Mouse (Mus musculus) adrenal gland (tissue): Measurements from ENCODE around the gene Rin2.

Experiments
- intact Hi-C: fragments of 180-260 bp; cut with DNase I; formaldehyde crosslinking; loops from one replicate; pipeline ENCODE4 v1.15.1; 2025

The Rin2 gene

DNA sequence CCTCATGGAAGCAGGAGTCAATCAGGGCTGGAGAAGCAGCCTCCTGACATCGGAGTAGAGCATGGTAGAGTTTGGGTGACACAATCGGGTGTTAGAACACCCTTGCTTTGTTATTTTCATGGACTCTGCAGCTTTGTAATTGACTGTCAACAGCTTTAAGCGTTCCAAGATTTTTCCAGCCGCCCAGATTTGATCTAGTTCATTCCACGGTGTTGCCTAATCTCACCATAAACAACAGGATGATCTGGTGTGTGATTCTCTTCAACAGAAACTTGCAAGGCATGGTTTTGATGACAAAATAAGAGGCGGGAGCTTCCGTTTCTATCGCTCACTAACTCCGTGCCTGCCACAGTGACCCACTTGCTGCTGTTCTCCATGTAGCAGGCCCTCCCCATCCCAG is 180.8 kb downstream of the Rin2 start:
- intact Hi-C loops = no loop called here

DNA sequence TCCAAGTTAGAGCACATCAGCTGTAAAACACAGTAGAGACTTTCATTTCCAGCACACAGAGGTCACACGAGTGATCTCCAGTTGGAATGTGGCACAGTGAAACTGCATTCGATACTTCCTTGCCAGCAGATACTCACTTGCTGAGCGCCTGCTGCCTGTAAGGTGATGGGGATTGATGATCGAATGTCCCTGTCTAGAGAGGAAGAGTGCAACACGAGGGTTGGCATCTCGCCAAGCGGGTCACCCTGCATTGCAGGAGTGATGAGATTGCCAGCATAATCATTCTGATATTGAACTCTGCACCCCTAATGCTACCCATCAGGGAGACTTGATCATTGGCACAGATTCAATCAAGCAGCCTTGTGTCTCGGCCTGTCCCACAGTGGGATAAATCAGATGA is 182.8 kb downstream of the Rin2 start:
- intact Hi-C loops = no loop called here

DNA sequence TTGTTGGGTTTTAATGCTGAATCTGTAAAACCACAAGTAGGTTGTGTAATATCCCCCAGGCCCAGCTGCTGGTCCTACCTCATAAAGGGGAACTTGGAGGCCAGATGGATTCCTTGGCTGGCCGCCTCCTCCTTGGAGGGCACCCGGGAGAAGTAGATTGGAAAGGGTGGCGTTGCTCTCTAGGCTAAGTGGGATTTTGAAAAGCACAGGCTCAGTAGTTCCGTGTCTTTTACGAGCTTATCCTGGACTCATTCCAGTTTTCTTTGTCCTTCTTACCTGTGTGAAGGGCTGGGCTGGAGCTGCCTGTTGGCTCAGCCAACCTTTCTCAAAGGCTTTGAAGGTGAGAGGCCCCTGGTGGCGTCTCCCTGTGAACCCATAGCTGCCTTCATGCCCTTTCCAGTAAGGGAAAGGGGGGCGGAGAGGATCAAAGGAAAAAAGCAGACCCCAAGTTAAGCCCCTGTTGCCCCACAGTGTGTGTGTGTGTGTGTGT is 184.5 kb downstream of the Rin2 start:
- intact Hi-C loops = no loop called here

DNA sequence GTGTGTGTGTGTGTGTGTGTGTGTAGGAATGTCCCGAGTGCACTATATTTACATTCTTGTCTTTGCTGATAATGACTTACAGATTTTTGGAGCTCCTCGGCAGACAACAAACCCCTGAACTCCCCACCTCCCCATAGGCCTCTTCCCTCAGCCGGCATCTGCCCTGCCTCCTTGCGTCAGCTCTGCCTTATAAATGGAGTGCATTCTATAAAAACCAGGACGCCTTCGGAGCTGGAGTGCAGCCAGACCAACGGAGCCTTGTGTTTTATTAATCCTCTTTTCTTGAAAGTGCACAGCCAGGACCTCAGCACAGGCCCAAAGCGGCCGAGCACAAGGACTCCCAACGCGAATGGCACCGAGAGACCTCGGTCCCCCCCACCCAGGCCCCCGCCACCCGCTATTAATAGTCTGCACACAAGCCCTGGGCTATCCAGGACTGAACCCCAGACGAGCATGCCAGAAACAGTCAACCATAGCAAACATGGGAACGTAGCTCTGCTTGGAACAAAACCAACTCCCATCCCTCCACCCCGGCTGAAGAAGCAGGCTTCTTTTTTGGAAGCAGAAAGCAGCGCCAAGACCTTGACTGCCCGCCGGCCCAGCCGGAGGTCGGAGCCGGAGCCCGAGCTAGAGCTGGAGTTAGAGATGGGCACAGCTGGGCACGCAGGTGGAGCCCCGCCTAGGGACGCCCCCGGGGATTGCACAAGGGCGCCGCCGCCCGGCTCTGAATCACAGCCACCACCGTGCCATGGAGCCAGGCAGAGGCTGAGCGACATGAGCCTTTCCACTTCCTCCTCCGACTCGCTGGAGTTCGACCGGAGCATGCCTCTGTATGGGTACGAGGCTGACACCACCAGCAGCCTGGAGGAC is 185.2 kb downstream of the Rin2 start:
- intact Hi-C loops = no loop called here

DNA sequence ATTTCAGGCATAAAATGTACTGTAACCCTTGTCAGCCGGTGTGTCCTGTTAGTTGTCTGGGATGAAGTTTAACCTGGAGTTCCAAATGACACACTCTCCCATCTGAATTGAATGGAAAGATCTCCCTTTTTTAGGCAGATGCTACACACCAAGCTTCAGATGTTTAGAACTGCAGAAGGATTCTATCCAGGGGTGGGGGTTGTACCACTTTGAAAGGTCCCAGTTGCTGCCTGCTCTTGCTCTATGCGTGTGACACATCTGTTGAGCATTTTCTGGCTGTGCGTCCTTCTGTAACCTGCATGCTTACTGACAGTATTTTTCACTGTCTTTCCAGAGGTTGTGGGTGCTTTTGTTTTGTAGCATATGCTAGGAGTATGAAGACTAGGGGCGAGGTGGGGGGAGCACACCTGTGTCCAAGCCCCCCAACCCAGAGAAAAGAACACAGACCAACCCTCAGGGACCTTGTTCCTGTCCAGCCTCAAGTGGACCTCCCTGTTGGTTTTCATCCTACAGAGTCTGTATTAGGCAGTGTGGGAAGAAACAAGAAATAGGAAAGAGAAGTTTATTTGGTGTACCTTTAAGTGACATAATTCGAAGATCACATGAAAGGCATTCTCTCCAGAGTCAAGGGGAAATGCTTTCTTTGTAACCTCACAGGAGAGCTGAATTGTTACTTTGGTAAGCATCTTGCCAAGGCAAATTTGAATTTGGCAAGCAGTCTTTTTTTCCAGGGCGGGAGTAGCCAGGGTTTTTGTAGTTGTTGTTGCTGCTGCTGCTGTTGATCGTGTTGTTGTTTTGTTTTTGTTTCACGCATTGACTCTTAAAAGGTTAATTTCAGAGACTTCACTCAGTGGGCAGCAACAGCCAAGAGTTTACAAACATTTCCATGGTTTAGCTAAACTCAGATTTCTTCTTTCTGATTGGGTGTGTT is 186.4 kb downstream of the Rin2 start:
- intact Hi-C loops = no loop called here

DNA sequence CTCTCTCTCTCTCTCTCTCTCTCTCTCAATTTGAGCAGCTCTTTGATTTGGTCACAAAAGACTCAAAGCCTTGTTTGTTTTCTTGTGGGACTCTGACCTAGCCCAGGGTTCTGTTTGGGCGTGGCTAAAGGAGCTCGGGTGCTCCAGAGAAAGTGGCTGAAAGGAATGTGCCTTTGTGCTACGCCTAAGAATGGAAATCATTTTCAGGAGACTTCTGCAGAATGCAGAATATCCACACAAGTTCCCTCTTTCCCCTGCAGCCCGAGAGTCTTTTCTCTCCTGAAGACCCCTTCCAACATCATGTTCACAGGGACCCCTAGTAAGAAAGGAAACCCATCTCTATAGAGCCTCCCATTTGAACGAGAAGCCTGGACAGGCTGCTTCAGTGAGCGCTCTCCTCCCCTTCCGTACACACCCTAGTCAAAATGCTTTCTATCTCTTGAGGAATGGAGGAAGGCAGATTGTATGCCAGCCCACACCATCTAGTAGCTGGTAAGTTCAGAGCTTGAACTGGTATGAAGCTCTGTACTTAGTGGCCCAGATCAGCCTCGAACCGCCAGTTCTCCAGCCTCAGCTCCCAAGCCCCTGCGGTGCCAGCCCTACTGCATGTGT is 187.3 kb downstream of the Rin2 start:
- intact Hi-C loops = no loop called here

DNA sequence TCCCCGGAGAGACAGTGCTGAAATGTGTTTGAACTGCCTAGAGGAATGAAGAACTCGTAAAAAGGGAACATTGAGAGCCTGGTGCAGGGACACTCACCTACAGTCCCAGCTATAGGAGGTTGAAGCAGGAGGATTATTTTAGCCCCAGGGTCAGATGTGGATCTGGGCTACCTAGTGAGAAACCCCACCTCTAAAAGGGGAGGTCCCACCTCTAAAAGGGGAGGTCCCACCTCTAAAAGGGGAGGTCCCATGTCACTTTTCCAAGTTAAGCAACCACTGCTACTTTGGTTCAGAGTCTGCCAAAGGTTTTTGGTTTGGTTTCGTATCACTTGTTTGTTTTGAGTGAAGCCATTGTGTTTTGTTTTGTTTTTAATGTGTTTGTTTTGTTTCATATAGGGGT is 190.3 kb downstream of the Rin2 start:
- intact Hi-C loops = no loop called here

DNA sequence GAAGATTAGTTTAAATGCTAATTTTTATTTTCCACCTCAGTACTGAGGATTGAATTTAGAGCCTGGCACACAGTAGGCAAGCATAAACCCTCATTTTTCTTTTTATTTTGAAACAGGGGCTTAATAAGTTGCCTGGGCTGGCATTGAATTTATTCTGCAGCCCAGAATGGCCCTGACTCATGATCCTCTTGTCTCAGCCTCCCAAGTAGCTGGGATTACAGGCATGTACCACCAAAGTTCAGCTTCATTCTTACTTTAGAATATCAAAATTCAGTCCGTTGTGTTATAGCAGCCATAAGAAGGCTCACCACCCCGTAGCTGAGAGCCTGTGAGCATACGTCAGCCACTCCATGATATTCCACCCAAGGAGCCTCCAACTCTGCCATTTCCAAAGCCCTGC is 191.2 kb downstream of the Rin2 start:
- intact Hi-C loops = no loop called here

DNA sequence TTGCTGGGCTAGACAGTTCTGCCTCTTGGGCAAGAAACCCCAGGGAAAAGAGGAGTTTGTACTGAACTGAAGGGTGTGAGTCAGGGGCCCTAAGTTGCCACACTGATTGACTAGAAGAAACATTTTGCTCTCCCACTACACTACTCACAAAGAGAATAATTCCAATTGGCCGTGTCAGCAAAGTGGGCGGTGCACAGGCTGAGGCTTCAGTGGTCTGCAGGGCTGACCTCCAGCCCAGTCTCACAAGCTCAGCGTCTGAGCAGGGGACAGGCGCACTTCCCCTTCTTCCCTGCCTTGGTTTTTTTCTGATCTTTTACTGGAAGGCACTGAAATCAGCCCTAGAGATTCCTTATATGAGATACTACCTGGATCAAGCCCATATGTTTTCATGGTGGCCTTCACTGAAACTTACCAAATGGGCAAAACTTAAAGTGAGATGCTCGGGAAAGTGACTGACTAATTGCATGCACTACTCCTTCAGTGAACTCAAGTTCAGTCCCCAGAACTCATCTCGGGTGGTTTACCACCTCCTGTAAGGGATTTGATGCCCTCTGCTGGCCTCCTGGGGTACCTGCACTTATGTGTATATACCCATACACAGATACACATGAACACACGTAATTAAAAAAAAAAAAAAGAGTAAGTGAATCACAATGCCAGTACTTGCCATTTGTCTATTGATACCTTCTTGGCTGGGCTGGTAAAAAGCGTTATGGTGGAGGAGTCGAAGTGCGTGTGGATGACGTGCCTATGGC is 191.9 kb downstream of the Rin2 start:
- intact Hi-C loops = no loop called here

DNA sequence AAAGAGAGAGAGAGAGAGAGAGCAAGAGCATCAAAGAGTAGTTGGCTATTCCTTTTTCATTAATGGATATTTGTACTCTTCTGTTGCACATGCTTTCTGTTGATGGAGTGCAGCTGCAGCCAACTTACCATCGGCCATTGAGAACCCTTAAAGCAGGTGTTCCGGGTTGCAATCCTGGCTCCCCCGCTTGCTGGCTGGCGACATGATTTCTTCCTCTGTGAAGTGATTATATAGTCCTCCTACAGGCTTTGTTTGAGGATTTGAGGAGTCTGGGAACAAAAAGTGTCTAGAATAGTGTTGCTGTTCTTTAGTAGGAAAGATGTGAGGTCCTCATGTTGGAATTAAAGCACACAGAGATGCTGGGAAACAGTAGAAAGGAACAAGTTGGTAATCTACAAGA is 196.3 kb downstream of the Rin2 start:
- intact Hi-C loops = no loop called here

DNA sequence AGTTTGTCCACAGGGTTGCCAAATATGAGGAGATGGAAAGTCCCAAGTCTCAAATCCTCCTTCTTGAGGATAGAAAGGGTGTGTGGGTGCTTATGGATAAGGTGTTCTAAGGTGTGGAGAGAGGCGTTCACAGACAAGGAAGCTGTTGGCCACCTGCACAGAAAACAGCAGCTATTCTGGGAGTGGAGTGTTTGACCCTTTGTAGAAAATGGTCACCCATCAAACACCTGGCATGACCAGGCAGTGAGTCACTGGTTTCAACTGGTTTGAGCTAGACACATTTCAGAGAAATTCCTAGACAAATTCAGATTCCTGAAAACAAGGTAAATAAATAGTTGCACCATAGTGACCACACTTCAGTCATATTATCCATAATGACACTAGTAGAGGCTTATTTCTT is 197.1 kb downstream of the Rin2 start:
- intact Hi-C loops = no loop called here

DNA sequence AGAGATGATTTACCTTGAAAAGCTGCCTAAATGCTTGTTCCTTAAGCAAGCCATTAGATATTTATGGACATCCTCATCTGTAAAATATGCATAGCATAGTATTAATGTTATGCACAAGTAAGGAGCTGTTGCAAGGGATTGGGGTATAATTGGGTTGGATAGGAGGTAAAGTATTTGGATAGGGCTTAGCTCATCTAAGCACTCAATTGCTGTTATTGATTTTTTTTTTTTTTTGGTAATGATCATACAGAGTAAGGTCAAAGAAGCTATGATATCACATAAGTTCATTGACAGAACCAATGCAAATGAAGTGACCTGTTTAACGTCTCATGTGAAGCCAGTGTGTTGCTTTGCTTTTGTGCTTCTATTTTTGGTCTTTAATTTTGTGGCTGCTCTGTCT is 198.9 kb downstream of the Rin2 start:
- intact Hi-C loops = no loop called here

DNA sequence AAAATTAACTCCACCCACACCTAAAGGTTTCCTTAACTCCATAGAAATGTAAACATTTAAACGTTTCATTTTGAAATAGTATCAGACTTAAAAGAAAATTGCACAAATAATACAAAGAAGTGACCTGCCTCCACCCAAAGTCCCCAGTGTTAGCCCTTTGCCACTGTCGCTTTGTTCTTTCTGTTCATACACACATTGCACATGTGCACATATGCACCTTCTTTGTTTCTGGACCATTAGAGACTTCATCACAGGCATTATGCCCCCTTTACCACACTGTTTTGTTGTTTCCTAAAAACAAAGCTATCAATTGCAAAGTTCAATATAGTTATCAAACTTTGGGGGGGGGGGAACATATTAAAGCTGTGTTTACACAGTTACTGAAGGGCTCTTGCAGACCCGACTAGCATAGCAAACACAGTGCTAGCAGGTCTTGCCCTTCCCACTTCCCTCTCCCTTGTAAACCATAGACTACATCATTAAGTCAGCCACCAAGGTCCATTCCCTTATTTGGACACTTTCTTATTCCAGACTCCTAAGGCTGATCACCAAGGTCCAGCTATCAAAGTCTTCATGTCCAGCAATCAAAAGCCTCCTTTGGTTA is 200.0 kb downstream of the Rin2 start:
- intact Hi-C loops = no loop called here

DNA sequence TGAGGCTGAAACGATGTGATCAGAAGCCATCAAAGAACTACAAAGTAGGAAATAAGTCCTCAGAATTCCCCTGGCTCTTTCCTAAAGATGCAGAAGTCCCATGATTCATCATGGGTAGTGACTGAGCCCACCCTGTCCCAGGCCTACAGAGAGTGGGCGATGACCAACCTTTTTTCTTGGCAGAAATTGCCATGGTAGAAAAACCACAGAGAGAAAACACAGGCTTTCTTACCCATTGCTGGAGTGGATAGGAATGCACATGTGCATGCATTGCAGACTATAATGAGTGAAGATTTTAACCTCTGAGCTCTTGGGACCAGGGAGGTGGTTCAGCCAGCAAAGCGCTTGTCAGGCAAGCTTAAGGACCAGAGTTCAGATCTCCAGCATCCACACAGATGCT is 202.2 kb downstream of the Rin2 start:
- intact Hi-C loops = no loop called here

DNA sequence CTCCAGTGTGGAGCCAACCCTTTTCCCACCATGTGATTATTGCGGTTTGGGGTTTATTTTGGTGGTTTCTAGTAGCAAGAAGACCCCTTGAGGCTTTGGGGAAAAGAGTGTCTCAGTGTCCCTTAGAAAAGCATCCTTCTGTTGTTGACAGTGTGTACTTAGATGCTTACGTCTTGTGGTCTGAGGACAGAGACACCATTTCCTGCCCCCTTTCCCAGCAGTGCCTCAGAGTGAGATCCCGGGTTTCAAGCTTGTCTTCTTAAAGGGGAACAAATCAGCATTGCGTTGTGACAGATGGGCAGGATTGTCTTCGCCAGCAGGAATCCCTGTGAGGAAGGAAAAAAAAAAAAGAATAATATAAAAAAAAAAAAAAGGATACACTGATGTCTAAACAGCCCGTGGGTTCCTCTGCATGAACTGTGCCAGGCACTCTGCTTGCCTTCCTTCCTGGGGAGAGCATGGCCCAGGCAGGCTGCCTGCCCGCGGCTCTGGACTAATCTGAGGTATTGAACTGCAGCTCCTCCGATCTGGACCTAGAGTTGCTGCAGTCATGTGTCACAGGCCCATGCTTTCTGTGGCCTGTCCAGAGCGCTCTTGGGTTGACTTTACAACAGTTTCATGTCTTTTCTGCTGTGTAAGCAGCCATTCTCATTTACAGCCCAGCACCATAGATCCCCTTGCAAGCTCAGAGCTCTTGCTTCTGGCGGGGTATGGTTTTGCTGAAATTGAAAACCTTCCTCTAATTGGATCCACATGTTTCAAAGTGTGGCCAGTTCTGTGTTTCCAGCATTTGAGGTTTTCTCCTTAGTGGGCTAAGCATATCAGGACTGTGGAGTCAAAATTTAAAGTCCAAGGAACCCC is 206.1 kb downstream of the Rin2 start:
- intact Hi-C loops = loop anchor here (5.0 kb wide), 1 partner anchor 184 kb away; no protein-coding TSS in a partner anchor

DNA sequence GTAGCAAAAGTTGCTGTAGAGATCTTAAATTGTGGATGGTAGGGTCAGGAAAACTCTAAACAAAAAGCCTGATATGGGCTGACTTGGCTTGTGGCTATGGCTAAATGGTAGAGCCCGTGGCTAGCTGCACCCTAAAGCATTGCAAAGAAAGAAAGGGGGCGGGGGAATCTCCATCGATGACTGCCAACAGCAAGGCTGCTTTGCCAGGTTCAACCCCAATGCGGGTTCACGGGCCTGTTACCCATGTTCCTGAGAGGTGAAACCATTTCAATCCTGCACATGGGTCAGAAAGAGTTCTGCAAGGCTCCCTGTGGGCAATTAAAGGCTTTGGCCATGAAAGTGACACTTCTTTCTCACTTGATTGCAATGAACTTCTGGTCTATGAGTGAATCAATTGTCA is 206.9 kb downstream of the Rin2 start:
- intact Hi-C loops = loop anchor here (5.0 kb wide), 1 partner anchor 185 kb away; no protein-coding TSS in a partner anchor

DNA sequence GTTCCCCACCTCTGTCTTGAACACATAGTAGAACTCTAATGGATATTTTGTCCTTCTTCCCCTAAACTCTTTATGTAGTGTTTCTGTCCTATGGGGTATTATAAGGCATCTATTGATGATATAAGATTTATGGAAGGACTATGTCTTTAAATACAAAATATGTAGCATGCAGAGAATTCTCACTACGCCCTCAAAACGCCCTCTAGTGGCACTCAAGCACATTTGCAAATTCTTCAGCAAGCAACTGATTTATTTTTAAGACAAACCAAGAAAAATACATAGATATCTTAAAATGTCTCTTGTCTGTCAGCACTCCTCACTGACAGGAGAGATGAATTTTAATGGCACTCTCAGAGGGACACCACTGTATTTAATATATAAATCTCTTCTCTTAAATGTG is 207.4 kb downstream of the Rin2 start:
- intact Hi-C loops = loop anchor here (5.0 kb wide), 1 partner anchor 185 kb away; no protein-coding TSS in a partner anchor

DNA sequence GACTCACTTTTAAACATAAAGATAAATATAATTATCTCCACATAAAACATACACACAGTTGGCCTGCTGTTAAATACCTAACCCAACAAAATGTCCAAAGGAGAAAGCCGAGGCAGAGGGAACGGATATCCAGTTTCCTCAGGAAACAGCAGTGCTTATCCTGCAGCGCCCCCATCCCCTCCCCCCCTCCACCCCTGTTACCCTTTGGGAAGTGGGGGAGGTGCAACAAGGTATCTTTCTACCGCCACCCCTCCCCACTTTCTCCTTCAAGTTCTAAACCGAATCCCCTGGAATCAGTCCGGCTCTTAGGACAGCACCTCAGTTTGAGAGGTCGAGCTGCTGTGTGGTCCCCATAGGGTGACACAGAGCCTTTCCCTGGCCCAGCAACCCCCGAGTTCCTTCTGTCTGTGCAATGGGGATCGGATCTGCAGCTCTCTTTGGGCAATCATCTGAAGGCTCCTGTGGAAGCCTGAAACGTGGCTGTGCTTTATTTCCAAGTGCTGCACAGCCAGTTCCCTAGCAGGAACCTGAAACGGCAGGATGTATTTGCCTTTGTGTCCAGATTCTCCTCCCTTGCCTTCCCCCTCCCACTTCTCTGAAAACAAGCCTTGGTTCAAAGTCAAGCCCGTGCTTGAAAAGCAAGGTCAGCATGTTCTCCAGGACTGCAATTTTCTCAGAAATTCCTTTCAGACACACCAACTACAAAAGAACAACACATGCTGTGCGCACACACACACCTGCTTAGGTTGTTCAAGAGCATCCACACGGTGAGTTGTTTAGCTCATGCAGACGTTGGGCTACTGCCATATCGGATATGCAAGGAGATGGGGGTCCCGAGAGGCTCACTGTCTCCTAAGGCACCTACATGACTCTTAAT is 209.3 kb downstream of the Rin2 start:
- intact Hi-C loops = loop anchor here (5.0 kb wide), 1 partner anchor 187 kb away; no protein-coding TSS in a partner anchor
